Mouse (Mus musculus): ENCODE results near the gene Zfp950. TPM values are rescaled to one million over a fixed set of nuclear protein-coding genes. Genes with fewer than 3 reads are reported as not detected.
"Not testable (repeated sequence)": the region's sequence is repeated elsewhere in the genome, so short reads cannot be mapped to it uniquely, and the experiment has no call there.

Gene Zfp950
- polyA plus RNA-seq (2015; fragmentation: Nextera tagmentation; extraction: Ambion mirVana), result 36.8 and 37.7 TPM in 2 replicates

DNA sequence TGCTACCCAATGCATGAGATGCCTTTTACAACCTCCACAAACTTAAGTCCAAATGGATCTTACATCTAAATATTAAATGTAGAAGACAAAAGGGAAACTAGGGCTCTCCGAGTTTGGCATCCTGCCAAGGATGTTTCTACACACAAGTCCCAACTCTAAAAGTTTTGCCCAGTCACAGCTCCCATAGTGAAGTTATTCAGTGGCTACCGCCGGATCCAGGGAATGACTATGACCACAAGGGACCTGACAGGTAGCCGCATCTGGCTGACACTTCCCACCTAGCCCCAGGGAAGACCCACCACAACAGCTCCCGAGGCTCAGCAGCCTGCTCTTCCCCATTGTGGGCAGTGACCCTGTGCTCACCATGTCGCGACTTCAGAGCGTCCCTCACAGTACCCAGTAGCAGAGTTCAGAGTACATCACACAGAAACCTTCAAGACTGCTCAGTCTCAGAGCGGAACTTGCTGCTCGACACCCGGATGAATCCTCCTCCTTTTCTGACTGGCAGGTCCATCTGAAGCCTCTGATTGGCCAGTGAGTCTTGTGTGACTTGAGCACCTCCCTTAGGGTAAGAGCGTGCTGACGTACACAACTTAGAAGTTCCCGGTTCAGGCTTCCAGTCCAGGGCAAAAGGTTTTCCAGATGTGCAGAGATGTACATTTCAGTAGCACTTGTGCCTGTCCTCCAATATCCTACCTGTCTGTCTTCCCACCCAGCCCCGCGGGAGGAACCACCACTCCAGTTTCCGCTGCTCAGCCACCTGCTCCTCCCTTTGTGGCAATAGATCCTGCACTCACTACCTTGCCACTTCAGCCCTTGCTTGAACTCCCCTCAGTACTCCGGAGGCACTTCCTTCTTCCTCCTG, at the start of gene Zfp950:
TSS of gene Zfp950 (minus strand) at position 499 of the 865 bp plus-strand sequence.
- no peaks in the 10 kb centered on the region for H3K9me3 ChIP-seq (ENCODE audit: control insufficient read depth, low read length)
- WGBS, result under 1% methylated on average over 18 of the region's 18 CpGs
- peaks cover 6% of the 10 kb centered on the region for H3K4me1 ChIP-seq (replicated peaks; ENCODE audit: control insufficient read depth, insufficient read depth, low read length)
- H3K36me3 ChIP-seq (ENCODE audit: control insufficient read depth, insufficient read depth, low read length), result no peaks in the 10 kb centered on the region; the same call in 1 of the 2 replicates
- peak; percentile 99 for ATAC-seq (ENCODE audit: low read depth)
- peak within 1 kb of the TSS; percentile 97 for H3K4me3 ChIP-seq (ENCODE audit: low read length)
- H3K27me3 ChIP-seq (ENCODE audit: control insufficient read depth, insufficient read depth, low read depth, low read length), result no peaks in the 10 kb centered on the region
- peak within 1 kb of the TSS; percentile 80 for H3K4me2 ChIP-seq (ENCODE audit: low read depth, low read length)
- H3K27ac ChIP-seq (ENCODE audit: low read length), result peak within 1 kb of the TSS; percentile 65; the same call in 1 of the 2 replicates
- H3K9ac ChIP-seq (ENCODE audit: low read length), result peak within 1 kb of the TSS; percentile 95

DNA sequence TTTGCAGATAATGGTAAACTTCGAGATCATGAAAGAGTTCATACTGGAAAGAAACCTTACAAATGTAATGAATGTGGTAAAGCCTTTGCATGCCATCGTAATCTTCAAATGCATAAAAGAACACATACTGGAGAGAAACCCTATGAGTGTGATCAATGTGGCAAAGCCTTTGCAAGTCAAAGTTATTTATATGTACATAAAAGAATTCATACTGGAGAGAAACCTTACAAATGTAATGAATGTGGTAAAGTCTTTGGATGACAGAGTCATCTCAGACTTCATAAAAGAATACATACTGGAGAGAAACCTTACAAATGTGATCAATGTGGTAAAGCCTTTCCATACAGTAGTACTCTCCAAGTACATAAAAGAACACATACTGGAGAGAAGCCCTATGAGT, 43.0 kb upstream of the Zfp950 start, which contains the start of gene Gm6020:
TSS of gene Gm6020 (plus strand) at position 301 of the 400 bp plus-strand sequence.
- H3K9ac ChIP-seq (ENCODE audit: low read length); H3K27me3 ChIP-seq (ENCODE audit: control insufficient read depth, insufficient read depth, low read depth, low read length); H3K4me3 ChIP-seq (ENCODE audit: low read length); H3K9me3 ChIP-seq (ENCODE audit: control insufficient read depth, low read length); H3K4me1 ChIP-seq (replicated peaks; ENCODE audit: control insufficient read depth, insufficient read depth, low read length); H3K4me2 ChIP-seq (ENCODE audit: low read depth, low read length); H3K36me3 ChIP-seq (ENCODE audit: control insufficient read depth, insufficient read depth, low read length); ATAC-seq (ENCODE audit: low read depth); H3K27ac ChIP-seq (ENCODE audit: low read length): not testable (repeated sequence)
- 75% methylated on average over 2 of the region's 2 CpGs for WGBS

DNA sequence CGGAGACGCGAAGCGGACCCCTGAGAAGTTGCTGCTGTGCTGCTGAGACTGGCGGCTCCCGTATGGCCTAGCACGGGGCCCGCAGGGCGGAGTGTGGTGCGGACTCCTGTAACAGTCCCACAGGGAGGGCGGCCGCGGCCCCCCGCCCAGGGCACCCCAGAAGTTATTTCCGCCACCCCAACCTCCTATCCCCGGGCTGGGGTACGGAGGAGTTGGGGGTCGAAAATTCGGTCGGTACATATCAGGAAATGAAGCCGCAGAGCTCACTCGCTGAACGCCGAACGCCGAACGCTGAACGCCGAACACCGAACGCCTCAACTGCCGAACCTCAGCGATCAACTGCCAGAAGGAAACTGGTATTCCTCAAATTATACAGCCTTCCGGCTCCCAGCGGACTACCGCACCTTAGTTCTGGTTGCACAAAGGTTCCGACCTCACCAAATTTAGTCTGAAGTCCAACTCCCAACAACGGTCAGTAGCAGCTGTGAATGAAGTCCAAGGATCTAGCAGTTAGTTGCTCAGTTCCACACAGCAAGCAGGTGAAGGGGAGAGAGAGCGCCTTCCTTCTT, 35.2 kb upstream of the Zfp950 start, which contains the start of gene Gm7102:
TSS of gene Gm7102 (minus strand) at position 554 of the 569 bp plus-strand sequence.
- no peak; the same call in 1 of the 2 replicates for ATAC-seq (ENCODE audit: low read depth)
- H3K4me1 ChIP-seq (replicated peaks; ENCODE audit: control insufficient read depth, insufficient read depth, low read length), result no peaks in the 10 kb centered on the region
- peak within 1 kb of the TSS; percentile 43 for H3K4me3 ChIP-seq (ENCODE audit: low read length)
- H3K27me3 ChIP-seq (ENCODE audit: control insufficient read depth, insufficient read depth, low read depth, low read length), result no peaks in the 10 kb centered on the region
- H3K27ac ChIP-seq (ENCODE audit: low read length), result no peak within 1 kb of the TSS
- peak within 1 kb of the TSS; percentile 53 for H3K4me2 ChIP-seq (ENCODE audit: low read depth, low read length)
- 0 out of 2 replicates have a peak, but pooled peaks cover under 1% of the 10 kb centered on the region for H3K9me3 ChIP-seq (ENCODE audit: control insufficient read depth, low read length)
- 18% methylated on average over 39 of the region's 39 CpGs for WGBS
- no peaks in the 10 kb centered on the region for H3K36me3 ChIP-seq (ENCODE audit: control insufficient read depth, insufficient read depth, low read length)
- H3K9ac ChIP-seq (ENCODE audit: low read length), result peak within 1 kb of the TSS; percentile 61

DNA sequence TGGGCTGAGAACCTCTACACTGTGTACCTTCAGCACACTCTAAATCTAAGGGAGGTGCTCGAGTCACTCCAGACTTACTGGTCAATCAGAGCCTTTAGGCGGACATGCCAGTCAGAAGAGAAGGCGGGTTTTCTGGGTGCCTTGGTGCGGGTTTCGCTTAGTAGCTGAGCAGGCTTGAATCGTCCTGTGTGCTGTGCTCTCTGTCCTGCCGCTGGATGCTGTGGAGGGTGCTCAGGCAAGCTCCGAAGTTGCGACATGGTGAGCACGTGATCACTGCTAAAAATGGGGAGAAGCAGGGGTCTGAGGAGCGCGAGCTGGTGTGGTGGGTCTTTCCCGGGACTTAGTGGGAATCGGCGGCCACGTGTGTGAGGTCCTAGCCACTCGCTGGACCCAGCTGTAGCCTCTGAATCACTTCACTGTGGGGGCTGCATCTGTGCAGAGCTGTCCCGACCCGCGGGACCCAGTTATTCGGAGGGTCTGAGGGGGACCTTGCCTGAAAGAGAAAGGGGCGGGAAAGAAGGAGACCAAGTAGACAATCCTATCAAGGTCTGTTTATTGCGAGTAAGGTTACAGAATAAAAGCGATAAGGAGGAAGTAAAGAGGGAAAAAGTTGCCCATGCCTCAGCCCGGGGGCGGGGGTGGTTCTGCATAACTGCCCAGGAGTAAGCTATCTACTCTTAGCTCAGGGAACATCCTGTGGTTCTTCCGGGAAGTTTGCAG, 11.2 kb upstream of the Zfp950 start:
- ATAC-seq (ENCODE audit: low read depth), result peak; percentile 87
- no peaks in the 10 kb centered on the region for H3K27me3 ChIP-seq (ENCODE audit: control insufficient read depth, insufficient read depth, low read depth, low read length)

DNA sequence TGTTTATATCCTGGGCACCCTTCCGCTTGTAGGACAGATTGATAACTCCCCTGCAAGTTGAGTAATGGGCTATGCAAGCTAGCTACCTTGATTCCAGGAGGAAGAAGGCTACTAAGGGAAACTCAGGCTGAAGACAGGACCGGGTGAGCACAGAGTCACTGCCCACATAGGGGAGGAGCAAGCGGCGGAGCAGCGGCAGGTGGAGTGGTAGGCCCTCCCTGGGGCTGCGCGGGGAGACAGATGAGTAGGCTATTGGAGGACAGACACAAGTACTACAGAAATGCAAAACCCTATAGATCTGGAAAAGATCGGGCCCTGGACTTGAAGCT, 10.7 kb upstream of the Zfp950 start:
- Histone ChIP-seq H3K36me3 (ENCODE audit: control insufficient read depth, insufficient read depth, low read length) (no peaks in the 10 kb centered on the region), H3K9ac (ENCODE audit: low read length) (peak overlapping the region; percentile 63), H3K4me2 (ENCODE audit: low read depth, low read length) (peak overlapping the region; percentile 75), H3K9me3 (ENCODE audit: control insufficient read depth, low read length) (no peaks in the 10 kb centered on the region), H3K4me3 (ENCODE audit: low read length) (peak overlapping the region; percentile 55), H3K27me3 (ENCODE audit: control insufficient read depth, insufficient read depth, low read depth, low read length) (no peaks in the 10 kb centered on the region), H3K27ac (ENCODE audit: low read length) (no peak overlapping the region), H3K4me1 (replicated peaks; ENCODE audit: control insufficient read depth, insufficient read depth, low read length) (no peaks in the 10 kb centered on the region)
- ATAC-seq (ENCODE audit: low read depth), result peak; percentile 89
- WGBS, result 4% methylated on average over 8 of the region's 8 CpGs

More for the DNA sequence above, 11.2 kb upstream of the Zfp950 start:
- H3K9ac ChIP-seq (ENCODE audit: low read length), result peak overlapping the region; percentile 63
- H3K9me3 ChIP-seq (ENCODE audit: control insufficient read depth, low read length), result no peaks in the 10 kb centered on the region
- WGBS, result 3% methylated on average over 27 of the region's 27 CpGs
- H3K36me3 ChIP-seq (ENCODE audit: control insufficient read depth, insufficient read depth, low read length), result no peaks in the 10 kb centered on the region
- no peak overlapping the region for H3K27ac ChIP-seq (ENCODE audit: low read length)
- H3K4me1 ChIP-seq (replicated peaks; ENCODE audit: control insufficient read depth, insufficient read depth, low read length), result no peaks in the 10 kb centered on the region
- peak overlapping the region; percentile 75 for H3K4me2 ChIP-seq (ENCODE audit: low read depth, low read length)
- peak overlapping the region; percentile 55 for H3K4me3 ChIP-seq (ENCODE audit: low read length)

DNA sequence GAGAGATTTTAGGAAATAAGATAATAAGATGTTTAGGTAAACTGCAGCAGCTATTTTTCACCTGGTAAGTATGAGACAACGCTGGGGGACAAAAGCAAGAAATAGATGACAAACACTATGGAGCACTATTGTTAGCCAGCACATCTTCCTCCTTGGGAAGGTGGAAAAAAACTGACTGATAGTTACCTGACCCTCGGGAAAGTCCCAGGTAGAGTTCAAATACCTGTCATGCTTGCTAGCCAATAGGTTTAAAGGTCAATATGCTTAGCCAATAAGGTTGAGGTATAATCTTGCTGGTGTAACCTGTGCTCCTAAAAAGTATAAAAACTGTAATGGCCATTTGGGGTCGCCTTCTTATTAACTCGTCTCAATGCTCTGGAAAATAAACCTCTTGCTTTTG, 659 bp upstream of the Zfp950 start:
- Histone ChIP-seq H3K9ac (ENCODE audit: low read length) (peak overlapping the region; percentile 95), H3K36me3 (ENCODE audit: control insufficient read depth, insufficient read depth, low read length) (no peaks in the 10 kb centered on the region), H3K4me2 (ENCODE audit: low read depth, low read length) (peak overlapping the region; percentile 80), H3K9me3 (ENCODE audit: control insufficient read depth, low read length) (no peaks in the 10 kb centered on the region), H3K4me3 (ENCODE audit: low read length) (peak overlapping the region; percentile 97), H3K27ac (ENCODE audit: low read length) (no peak overlapping the region), H3K4me1 (replicated peaks; ENCODE audit: control insufficient read depth, insufficient read depth, low read length) (peaks cover 6% of the 10 kb centered on the region), H3K27me3 (ENCODE audit: control insufficient read depth, insufficient read depth, low read depth, low read length) (no peaks in the 10 kb centered on the region)
- WGBS, result 18% methylated on average over 4 of the region's 4 CpGs
- no peak for ATAC-seq (ENCODE audit: low read depth)

DNA sequence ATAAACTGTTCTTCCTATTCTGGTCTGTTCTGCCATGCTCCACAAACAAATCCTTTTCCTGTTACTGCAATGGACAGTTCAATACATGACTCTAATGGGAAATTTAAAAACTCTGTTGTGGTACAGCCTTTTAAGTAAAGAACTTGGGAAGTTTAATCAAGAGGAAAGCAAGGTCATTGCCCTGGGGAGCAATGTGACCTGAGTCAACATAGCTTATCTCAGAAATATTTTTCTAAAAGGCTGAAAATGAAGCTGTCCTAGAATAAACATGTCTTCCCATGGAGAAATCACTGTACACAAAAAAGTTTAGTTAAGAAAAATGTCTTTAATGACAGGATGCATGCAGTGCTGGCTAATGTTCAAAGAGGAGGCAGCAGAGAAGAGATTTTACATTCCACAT, 2.0 kb downstream of the Zfp950 start:
- no peak for ATAC-seq (ENCODE audit: low read depth)
- Histone ChIP-seq H3K4me1 (replicated peaks; ENCODE audit: control insufficient read depth, insufficient read depth, low read length) (peaks cover 6% of the 10 kb centered on the region), H3K9ac (ENCODE audit: low read length) (no peak overlapping the region), H3K27ac (ENCODE audit: low read length) (no peak overlapping the region), H3K36me3 (ENCODE audit: control insufficient read depth, insufficient read depth, low read length) (peaks cover 3% of the 10 kb centered on the region), H3K4me2 (ENCODE audit: low read depth, low read length) (no peak overlapping the region), H3K27me3 (ENCODE audit: control insufficient read depth, insufficient read depth, low read depth, low read length) (no peaks in the 10 kb centered on the region), H3K4me3 (ENCODE audit: low read length) (no peak overlapping the region), H3K9me3 (ENCODE audit: control insufficient read depth, low read length) (no peaks in the 10 kb centered on the region)

DNA sequence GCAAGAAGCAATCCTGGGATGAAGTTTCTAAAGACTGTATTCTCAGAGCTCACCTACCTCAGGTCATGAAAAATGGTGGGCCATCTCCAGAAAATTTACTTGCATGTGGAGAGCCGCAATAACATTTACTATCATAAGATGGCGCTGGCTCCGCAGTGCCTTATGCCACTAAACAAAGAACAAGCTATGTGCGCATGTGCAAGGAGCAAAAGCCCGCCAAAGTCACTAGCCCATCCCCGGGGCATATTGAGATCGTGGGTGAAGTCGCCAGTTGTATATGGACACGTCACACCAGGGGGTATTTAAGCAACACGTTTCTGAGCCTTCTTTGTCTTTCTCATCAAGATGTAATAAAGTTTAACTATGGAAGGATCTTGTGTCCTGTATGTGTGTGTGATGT, 9.5 kb downstream of the Zfp950 start:
- H3K4me2 ChIP-seq (ENCODE audit: low read depth, low read length), result no peak overlapping the region
- no peak overlapping the region for H3K9ac ChIP-seq (ENCODE audit: low read length)
- no peak overlapping the region for H3K4me3 ChIP-seq (ENCODE audit: low read length)
- ATAC-seq (ENCODE audit: low read depth), result no peak
- no peak overlapping the region for H3K27ac ChIP-seq (ENCODE audit: low read length)
- H3K27me3 ChIP-seq (ENCODE audit: control insufficient read depth, insufficient read depth, low read depth, low read length), result no peaks in the 10 kb centered on the region
- 91% methylated on average over 10 of the region's 10 CpGs for whole genome bisulfite sequencing
- H3K36me3 ChIP-seq (ENCODE audit: control insufficient read depth, insufficient read depth, low read length), result peaks cover 9% of the 10 kb centered on the region
- H3K9me3 ChIP-seq (ENCODE audit: control insufficient read depth, low read length), result peaks cover 3% of the 10 kb centered on the region; the same call in 1 of the 2 replicates
- H3K4me1 ChIP-seq (replicated peaks; ENCODE audit: control insufficient read depth, insufficient read depth, low read length), result no peaks in the 10 kb centered on the region

DNA sequence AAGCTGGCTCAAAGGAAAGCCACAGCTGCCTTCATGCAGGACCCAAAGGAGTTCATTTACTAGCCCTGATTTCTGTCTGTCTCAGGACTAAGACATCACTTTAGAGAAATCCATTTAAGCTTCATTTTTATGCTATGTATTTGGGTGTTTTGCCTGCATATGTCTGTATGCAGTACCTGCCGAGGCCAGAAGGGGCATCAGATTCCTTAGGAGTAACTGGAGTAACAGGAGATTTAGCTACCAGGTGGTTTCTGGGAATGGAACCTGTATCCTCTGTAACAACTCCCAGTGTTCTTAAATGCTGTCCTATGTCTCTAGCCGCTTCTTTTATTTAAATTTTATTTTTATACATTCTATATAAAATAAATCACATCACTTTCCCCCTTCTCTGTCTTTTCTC, 30.5 kb downstream of the Zfp950 start:
- no peak overlapping the region for H3K27ac ChIP-seq (ENCODE audit: low read length)
- no peaks in the 10 kb centered on the region for H3K27me3 ChIP-seq (ENCODE audit: control insufficient read depth, insufficient read depth, low read depth, low read length)
- no peak overlapping the region for H3K4me3 ChIP-seq (ENCODE audit: low read length)
- no peak overlapping the region for H3K9ac ChIP-seq (ENCODE audit: low read length)
- no peak for ATAC-seq (ENCODE audit: low read depth)
- H3K4me1 ChIP-seq (replicated peaks; ENCODE audit: control insufficient read depth, insufficient read depth, low read length), result no peaks in the 10 kb centered on the region
- H3K36me3 ChIP-seq (ENCODE audit: control insufficient read depth, insufficient read depth, low read length), result no peaks in the 10 kb centered on the region
- H3K4me2 ChIP-seq (ENCODE audit: low read depth, low read length), result no peak overlapping the region
- no peaks in the 10 kb centered on the region for H3K9me3 ChIP-seq (ENCODE audit: control insufficient read depth, low read length)
- 64% methylated on average over 2 of the region's 2 CpGs for WGBS
